Mouse (Mus musculus) testis, adult 2 months (tissue): ENCODE data around the gene Map4k4.

Source experiments
- CTCF ChIP-seq: fragments of 200-500 bp; IDR thresholded peaks from 2 replicates; pipeline ENCODE4 v1.5.1; 2012; ENCODE audit warnings: low read depth, mild to moderate bottlenecking, inconsistent platforms, low read length, moderate library complexity; ENCODE audit not compliant: control insufficient read depth, insufficient read depth, insufficient replicate concordance
- POLR2A ChIP-seq: fragments of 200-500 bp; IDR thresholded peaks from 2 replicates; pipeline ENCODE4 v1.6.1; 2012; ENCODE audit warnings: low read depth, mild to moderate bottlenecking, inconsistent platforms, low read length, moderate library complexity; ENCODE audit not compliant: control insufficient read depth

- TF ChIP-seq CTCF (no peak), POLR2A (no peak)
Measured at GRCm38 (mm10) chr1:39990041-39990440, 89.3 kb downstream of the Map4k4 start.
